Mouse (Mus musculus): ENCODE measurements around the gene Slc38a9. TPM values are rescaled to one million over a fixed set of nuclear protein-coding genes. Genes with fewer than 3 reads are reported as not detected.

Slc38a9 gene
- polyA plus RNA-seq, 1 experiment from 2014 or later, result 26.5 TPM

DNA sequence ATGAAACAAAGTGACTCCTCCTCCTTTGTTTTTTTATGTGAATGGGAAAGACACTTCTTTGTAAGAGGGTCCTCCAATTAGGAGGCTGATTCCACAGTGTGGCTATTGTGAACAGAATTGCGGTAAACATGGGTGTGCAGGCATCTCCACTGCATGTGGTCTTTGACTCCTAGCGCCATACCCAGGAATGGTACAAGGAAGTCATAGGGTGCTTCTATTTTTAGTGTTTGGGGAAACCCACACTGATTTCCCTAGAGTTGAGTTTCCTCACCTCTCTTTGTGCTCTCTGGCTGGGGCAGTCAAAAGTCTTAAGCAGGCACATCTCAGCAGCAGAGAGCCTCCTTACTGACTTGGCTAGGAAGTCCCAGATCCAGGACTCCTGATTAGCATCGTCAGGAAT lies 125.6 kb downstream of the Slc38a9 start:
- Histone ChIP-seq H3K9ac (replicated peaks; ENCODE audit: low read depth, low read length) (no peak overlapping the region), H3K4me3 (ENCODE audit: low read depth, low read length) (no peak overlapping the region), H3K27ac (ENCODE audit: low read depth, low read length) (no peak overlapping the region), H3K9me3 (ENCODE audit: control insufficient read depth, low read length) (no peaks in the 10 kb centered on the region), H3K4me2 (ENCODE audit: low read depth, low read length) (no peak overlapping the region), H3K4me1 (ENCODE audit: control insufficient read depth, insufficient read depth, low read length) (no peaks in the 10 kb centered on the region), H3K27me3 (ENCODE audit: control insufficient read depth, insufficient read depth, low read length) (no peaks in the 10 kb centered on the region), H3K36me3 (ENCODE audit: control insufficient read depth, insufficient read depth, low read length) (no peaks in the 10 kb centered on the region)
- ATAC-seq (ENCODE audit: low read depth), result no peak
- 24% methylated on average over 3 of the region's 3 CpGs for WGBS

DNA sequence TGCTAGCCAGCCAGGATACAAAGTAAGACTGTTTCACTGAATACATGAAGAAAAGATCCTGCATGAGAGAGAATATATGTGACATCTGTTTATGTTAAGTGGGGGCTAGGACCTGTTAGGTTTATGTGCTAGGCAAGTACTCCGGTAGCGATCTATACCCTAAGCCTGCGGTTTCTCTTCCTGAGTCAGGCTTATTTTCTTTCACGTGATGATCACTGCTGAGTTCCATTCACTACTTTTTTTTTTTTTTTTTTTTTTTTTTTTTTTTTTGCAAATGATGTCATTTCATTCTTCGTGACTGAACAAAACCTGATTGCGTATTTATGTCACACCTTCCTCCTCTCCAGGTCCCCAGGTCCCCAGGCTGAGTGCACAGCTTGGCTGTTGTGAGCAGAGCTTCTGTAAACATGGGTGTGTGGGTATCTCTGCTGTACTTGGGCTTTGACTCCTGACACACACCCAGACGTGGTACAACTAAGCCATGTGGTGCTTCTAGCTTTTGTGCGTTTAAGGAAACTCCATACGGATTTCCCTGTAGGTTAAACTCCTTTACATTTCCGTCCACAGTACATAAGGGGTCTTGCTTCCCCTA lies 126.5 kb downstream of the Slc38a9 start:
- Histone ChIP-seq H3K4me1 (ENCODE audit: control insufficient read depth, insufficient read depth, low read length) (no peaks in the 10 kb centered on the region), H3K27me3 (ENCODE audit: control insufficient read depth, insufficient read depth, low read length) (no peaks in the 10 kb centered on the region), H3K4me3 (ENCODE audit: low read depth, low read length) (no peak overlapping the region), H3K27ac (ENCODE audit: low read depth, low read length) (no peak overlapping the region), H3K4me2 (ENCODE audit: low read depth, low read length) (no peak overlapping the region), H3K9ac (replicated peaks; ENCODE audit: low read depth, low read length) (no peak overlapping the region), H3K9me3 (ENCODE audit: control insufficient read depth, low read length) (no peaks in the 10 kb centered on the region), H3K36me3 (ENCODE audit: control insufficient read depth, insufficient read depth, low read length) (no peaks in the 10 kb centered on the region)
- ATAC-seq (ENCODE audit: low read depth), result no peak
- WGBS, result 83% methylated on average over 10 of the region's 10 CpGs

Other genes starting within 250 kb of the Slc38a9 start
- 21.9 and 32.3 TPM in 2 replicates for gene Il6st, start 196.7 kb upstream of the Slc38a9 start, polyA plus RNA-seq (2014; fragmentation: Nextera tagmentation; extraction: Ambion mirVana)
- 0.24 and 0.44 TPM in 2 replicates for gene Il31ra, start 66.4 kb upstream of the Slc38a9 start, polyA plus RNA-seq (2014; fragmentation: Nextera tagmentation; extraction: Ambion mirVana)
- 0.71 and 1.4 TPM in 2 replicates for gene Ddx4, start 8.3 kb upstream of the Slc38a9 start, polyA plus RNA-seq (2014; fragmentation: Nextera tagmentation; extraction: Ambion mirVana)
- gene Plpp1, start 140.0 kb downstream of the Slc38a9 start, polyA plus RNA-seq (2014; fragmentation: Nextera tagmentation; extraction: Ambion mirVana), result 61.5 and 66.1 TPM in 2 replicates